Mouse (Mus musculus): Measurements from ENCODE around the gene Gm10135. TPM values are rescaled to one million over a fixed set of nuclear protein-coding genes. Genes with fewer than 3 reads are reported as not detected.
A peak's percentile ranks its signal among the peaks of the same experiment; 100 is the strongest.
"Not testable (repeated sequence)": the region's sequence is repeated elsewhere in the genome, so short reads cannot be mapped to it uniquely, and the experiment has no call there.

Gm10135 gene
- polyA plus RNA-seq (2014; fragmentation: Nextera tagmentation; extraction: Ambion mirVana), result not detected in 2 replicates

DNA sequence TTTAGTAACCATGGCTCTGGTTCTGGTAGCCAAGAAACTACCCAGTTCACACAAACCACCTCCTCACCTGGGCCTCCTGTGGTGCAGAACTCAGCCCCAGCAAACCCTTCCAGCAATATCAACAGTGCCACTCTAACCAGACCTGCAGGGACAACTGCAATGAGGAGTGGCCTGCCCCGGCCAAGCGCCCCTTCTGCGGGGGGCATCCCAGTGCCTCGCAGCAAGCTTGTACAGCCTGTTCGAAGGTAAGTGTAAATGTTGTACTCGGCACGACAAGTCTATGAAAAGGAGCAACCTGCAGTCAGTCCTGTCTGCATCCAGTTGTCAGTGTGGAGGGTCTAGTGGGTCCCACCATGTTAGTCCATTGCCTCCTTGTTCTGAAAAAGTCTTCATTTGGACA lies at the start of gene Gm10135:
Gene Gm10135 (minus strand): TSS at position 101 of the 400 bp plus-strand sequence.
- no peak for ATAC-seq (ENCODE audit: insufficient number of reproducible peaks, insufficient read depth, low FRiP score, low read depth)
- H3K27ac ChIP-seq (replicated peaks in 1 of 2; ENCODE audit: control insufficient read depth in 1 of 2, insufficient read depth in 1 of 2, low read depth in 2 of 2, low read length in 2 of 2), result no peak within 1 kb of the TSS
- H3K4me2 ChIP-seq (ENCODE audit: low read length), result no peak within 1 kb of the TSS
- no peaks in the 10 kb centered on the region for H3K27me3 ChIP-seq (ENCODE audit: control insufficient read depth, insufficient read depth, low read length)
- H3K36me3 ChIP-seq (ENCODE audit: control insufficient read depth, insufficient read depth, low read length), result peaks cover 77% of the 10 kb centered on the region
- WGBS, result 96% methylated on average over 7 of the region's 7 CpGs
- no peaks in the 10 kb centered on the region for H3K9me3 ChIP-seq (ENCODE audit: control insufficient read depth, low read length)
- H3K4me3 ChIP-seq (ENCODE audit: control insufficient read depth in 1 of 2, insufficient read depth in 1 of 2, low read depth in 1 of 2, low read length in 2 of 2), result no peak within 1 kb of the TSS
- H3K4me1 ChIP-seq (ENCODE audit: control insufficient read depth in 2 of 2, insufficient read depth in 2 of 2, low read length in 2 of 2), result 0 out of 4 replicates have a peak, but pooled peaks cover 0 to 5% of the 10 kb centered on the region in 2 experiments
- no peak within 1 kb of the TSS for H3K9ac ChIP-seq (ENCODE audit: low read length)

DNA sequence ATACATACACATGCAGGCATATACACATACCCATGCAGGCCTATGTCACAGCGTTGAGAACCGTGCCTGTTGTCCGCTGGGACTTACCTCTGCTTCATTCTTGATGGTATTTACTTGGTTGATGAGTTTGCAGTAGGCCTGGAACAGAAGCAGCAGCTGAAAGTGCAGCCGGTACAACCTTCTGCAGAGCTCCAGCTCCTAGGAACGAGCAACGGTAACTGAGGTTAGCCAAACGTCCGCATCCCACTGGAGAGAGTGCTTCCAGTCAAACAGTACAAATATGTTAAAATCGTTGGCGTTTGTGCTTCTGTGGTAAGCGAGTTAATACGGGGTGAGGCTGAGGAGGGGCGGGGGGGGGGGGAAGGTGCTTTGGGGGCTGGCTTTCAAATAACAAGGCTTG lies 49.3 kb upstream of the Gm10135 start:
- Histone ChIP-seq H3K4me1 (ENCODE audit: control insufficient read depth in 2 of 2, insufficient read depth in 2 of 2, low read length in 2 of 2) (peaks cover 4% of the 10 kb centered on the region in 2 experiments; a peak in 2 of 4 replicates), H3K4me2 (ENCODE audit: low read length) (no peak overlapping the region), H3K4me3 (ENCODE audit: control insufficient read depth in 1 of 2, insufficient read depth in 1 of 2, low read depth in 1 of 2, low read length in 2 of 2) (no peak overlapping the region), H3K27ac (replicated peaks in 1 of 2; ENCODE audit: control insufficient read depth in 1 of 2, insufficient read depth in 1 of 2, low read depth in 2 of 2, low read length in 2 of 2) (no peak overlapping the region), H3K9ac (ENCODE audit: low read length) (no peak overlapping the region), H3K9me3 (ENCODE audit: control insufficient read depth, low read length) (no peaks in the 10 kb centered on the region), H3K36me3 (ENCODE audit: control insufficient read depth, insufficient read depth, low read length) (peaks cover 62% of the 10 kb centered on the region), H3K27me3 (ENCODE audit: control insufficient read depth, insufficient read depth, low read length) (no peaks in the 10 kb centered on the region)
- whole genome bisulfite sequencing, result 92% methylated on average over 13 of the region's 13 CpGs
- ATAC-seq (ENCODE audit: insufficient number of reproducible peaks, insufficient read depth, low FRiP score, low read depth), result no peak

DNA sequence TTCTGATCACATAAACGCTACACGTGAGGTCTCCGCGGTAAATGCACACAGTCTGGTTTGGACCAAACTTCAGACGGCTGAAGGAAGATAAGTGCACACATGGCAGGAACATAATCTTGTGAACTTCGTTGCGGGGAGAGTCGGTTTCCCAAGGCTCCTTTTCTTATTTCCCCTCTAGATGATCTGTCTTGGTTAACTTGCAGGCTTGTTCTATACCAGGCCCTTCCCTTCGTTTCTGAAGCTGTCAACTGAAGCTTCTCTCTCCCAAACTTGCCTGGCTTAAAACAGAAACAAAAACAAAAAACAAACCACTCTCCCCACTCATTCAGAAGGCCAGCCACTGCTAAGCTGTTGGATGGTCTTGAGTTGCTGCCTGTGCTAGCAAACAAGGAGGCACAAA lies 40.2 kb upstream of the Gm10135 start:
- WGBS, result 54% methylated on average over 9 of the region's 9 CpGs
- Histone ChIP-seq H3K4me1 (ENCODE audit: control insufficient read depth in 2 of 2, insufficient read depth in 2 of 2, low read length in 2 of 2) (peaks cover 0 to 3% of the 10 kb centered on the region in 2 experiments; a peak in 1 of 4 replicates), H3K27ac (replicated peaks in 1 of 2; ENCODE audit: control insufficient read depth in 1 of 2, insufficient read depth in 1 of 2, low read depth in 2 of 2, low read length in 2 of 2) (no peak overlapping the region), H3K4me3 (ENCODE audit: control insufficient read depth in 1 of 2, insufficient read depth in 1 of 2, low read depth in 1 of 2, low read length in 2 of 2) (no peak overlapping the region), H3K4me2 (ENCODE audit: low read length) (no peak overlapping the region), H3K27me3 (ENCODE audit: control insufficient read depth, insufficient read depth, low read length) (peaks cover 4% of the 10 kb centered on the region; the same call in 1 of the 2 replicates), H3K9me3 (ENCODE audit: control insufficient read depth, low read length) (no peaks in the 10 kb centered on the region), H3K9ac (ENCODE audit: low read length) (no peak overlapping the region), H3K36me3 (ENCODE audit: control insufficient read depth, insufficient read depth, low read length) (no peaks in the 10 kb centered on the region)
- no peak for ATAC-seq (ENCODE audit: insufficient number of reproducible peaks, insufficient read depth, low FRiP score, low read depth)

DNA sequence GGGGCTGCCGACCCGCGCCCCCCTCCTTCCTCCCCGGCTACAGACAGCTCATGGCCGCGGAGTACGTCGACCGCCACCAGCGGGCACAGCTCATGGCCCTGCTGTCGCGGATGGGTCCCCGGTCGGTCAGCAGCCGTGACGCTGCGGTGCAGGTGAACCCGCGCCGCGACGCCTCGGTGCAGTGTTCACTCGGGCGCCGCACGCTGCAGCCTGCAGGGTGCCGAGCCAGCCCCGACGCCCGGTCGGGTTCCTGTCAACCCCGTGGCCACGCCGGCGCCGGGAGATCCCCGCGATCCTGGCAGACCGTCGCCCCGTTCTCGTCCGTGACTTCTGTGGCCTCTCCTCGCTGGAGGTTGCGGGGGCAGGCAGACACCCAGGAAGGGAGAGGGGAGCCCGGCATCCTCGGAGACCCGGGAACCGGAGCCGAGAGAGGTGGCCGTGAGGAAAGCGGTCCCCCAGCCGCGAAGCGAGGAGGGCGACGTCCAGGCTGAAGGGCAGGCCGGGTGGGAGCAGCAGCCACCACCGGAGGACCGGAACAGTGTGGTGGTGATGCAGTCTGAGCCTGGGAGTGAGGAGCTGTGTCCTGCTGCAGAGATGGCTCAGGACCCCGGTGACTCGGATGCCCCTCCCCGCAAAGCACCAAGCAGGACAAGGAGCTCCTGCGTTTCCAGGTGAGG lies 39.2 kb upstream of the Gm10135 start:
- H3K27ac ChIP-seq (replicated peaks in 1 of 2; ENCODE audit: control insufficient read depth in 1 of 2, insufficient read depth in 1 of 2, low read depth in 2 of 2, low read length in 2 of 2); H3K36me3 ChIP-seq (ENCODE audit: control insufficient read depth, insufficient read depth, low read length); H3K4me1 ChIP-seq (ENCODE audit: control insufficient read depth in 2 of 2, insufficient read depth in 2 of 2, low read length in 2 of 2); H3K27me3 ChIP-seq (ENCODE audit: control insufficient read depth, insufficient read depth, low read length); H3K9me3 ChIP-seq (ENCODE audit: control insufficient read depth, low read length): not testable (repeated sequence)
- Histone ChIP-seq H3K4me3 (ENCODE audit: control insufficient read depth in 1 of 2, insufficient read depth in 1 of 2, low read depth in 1 of 2, low read length in 2 of 2) (peak overlapping the region; percentile 39 to 43), H3K4me2 (ENCODE audit: low read length) (peak overlapping the region; percentile 82), H3K9ac (ENCODE audit: low read length) (peak overlapping the region; percentile 58)
- 3% methylated on average over 39 of the region's 65 CpGs for WGBS
- ATAC-seq (ENCODE audit: insufficient number of reproducible peaks, insufficient read depth, low FRiP score, low read depth), result peak; percentile 61; the same call in 1 of the 2 replicates

DNA sequence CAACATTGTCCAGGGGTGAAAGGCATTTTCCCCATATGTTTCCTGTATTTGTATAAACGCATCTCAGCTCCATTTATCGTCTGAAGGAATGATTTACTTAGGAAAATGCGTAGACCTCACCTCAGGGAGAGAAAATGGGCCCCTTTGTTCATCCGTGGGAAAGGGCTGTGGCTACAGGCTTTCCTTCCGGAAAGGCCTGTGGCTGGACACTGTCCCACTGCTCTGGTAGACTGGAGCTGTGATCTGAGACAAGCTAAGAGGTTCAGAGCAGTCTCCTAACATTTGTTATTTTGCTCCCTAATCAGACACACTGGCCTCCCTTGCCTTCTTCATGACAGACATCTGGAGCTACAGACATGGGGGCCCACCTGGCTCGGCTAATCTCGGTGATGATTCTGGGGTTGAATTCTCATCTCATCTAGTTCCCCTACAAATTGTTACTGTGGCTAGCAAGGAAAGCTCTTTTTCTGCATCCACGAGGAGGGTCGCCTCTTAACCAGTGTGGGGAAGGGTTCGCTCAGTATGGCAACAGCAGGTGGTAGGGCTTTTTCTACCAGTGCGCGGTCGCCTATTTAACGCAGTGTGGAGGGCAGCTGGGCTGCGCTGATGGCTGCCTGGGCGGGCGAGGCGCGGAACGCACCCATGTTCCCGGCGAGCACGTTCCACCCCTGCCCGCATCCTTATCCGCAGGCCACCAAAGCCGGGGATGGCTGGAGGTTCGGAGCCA lies 38.5 kb upstream of the Gm10135 start:
- not testable (repeated sequence) for H3K27ac ChIP-seq (replicated peaks in 1 of 2; ENCODE audit: control insufficient read depth in 1 of 2, insufficient read depth in 1 of 2, low read depth in 2 of 2, low read length in 2 of 2); H3K4me1 ChIP-seq (ENCODE audit: control insufficient read depth in 2 of 2, insufficient read depth in 2 of 2, low read length in 2 of 2); H3K9ac ChIP-seq (ENCODE audit: low read length); ATAC-seq (ENCODE audit: insufficient number of reproducible peaks, insufficient read depth, low FRiP score, low read depth); H3K36me3 ChIP-seq (ENCODE audit: control insufficient read depth, insufficient read depth, low read length); H3K9me3 ChIP-seq (ENCODE audit: control insufficient read depth, low read length); H3K27me3 ChIP-seq (ENCODE audit: control insufficient read depth, insufficient read depth, low read length)
- WGBS, result 24% methylated on average over 23 of the region's 27 CpGs
- peak overlapping the region; percentile 82 for H3K4me2 ChIP-seq (ENCODE audit: low read length)
- H3K4me3 ChIP-seq (ENCODE audit: control insufficient read depth in 1 of 2, insufficient read depth in 1 of 2, low read depth in 1 of 2, low read length in 2 of 2), result peak overlapping the region; percentile 39 to 43; a peak in 3 of 4 replicates

DNA sequence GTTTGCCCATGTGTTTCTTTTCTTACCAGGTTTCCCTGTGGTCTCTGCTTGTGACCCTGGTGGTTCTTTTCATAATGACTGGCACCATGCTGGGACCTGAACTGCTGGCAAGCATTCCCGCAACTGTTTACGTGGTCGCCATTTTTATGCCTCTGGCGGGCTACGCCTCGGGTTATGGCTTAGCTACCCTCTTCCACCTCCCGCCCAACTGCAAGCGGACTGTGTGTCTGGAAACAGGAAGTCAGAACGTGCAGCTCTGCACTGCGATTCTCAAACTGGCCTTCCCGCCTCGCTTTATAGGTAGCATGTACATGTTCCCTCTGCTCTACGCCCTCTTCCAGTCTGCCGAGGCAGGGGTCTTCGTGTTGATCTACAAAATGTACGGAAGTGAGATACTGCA lies 37.3 kb upstream of the Gm10135 start:
- peaks cover 15% of the 10 kb centered on the region for H3K27me3 ChIP-seq (ENCODE audit: control insufficient read depth, insufficient read depth, low read length)
- H3K9ac ChIP-seq (ENCODE audit: low read length); H3K9me3 ChIP-seq (ENCODE audit: control insufficient read depth, low read length); H3K4me2 ChIP-seq (ENCODE audit: low read length); ATAC-seq (ENCODE audit: insufficient number of reproducible peaks, insufficient read depth, low FRiP score, low read depth); H3K4me3 ChIP-seq (ENCODE audit: control insufficient read depth in 1 of 2, insufficient read depth in 1 of 2, low read depth in 1 of 2, low read length in 2 of 2); H3K27ac ChIP-seq (replicated peaks in 1 of 2; ENCODE audit: control insufficient read depth in 1 of 2, insufficient read depth in 1 of 2, low read depth in 2 of 2, low read length in 2 of 2); H3K4me1 ChIP-seq (ENCODE audit: control insufficient read depth in 2 of 2, insufficient read depth in 2 of 2, low read length in 2 of 2); H3K36me3 ChIP-seq (ENCODE audit: control insufficient read depth, insufficient read depth, low read length): not testable (repeated sequence)
- 89% methylated on average over 14 of the region's 16 CpGs for WGBS

DNA sequence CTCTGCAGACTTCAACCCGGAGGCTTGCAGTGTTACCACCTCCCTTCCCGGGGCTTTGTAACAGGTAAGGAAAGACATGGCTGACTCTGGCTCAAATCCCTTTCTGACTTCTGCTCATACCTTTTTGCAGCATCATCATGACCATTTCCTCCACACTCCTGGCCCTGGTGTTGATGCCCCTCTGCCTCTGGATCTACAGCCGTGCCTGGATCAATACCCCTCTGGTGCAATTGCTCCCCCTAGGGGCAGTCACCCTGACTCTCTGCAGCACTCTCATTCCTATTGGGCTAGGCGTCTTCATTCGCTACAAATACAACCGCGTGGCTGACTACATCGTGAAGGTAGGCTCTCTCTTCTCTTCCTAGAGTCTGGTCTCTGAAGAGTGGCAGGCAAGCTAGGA lies 33.7 kb upstream of the Gm10135 start:
- not testable (repeated sequence) for H3K27ac ChIP-seq (replicated peaks in 1 of 2; ENCODE audit: control insufficient read depth in 1 of 2, insufficient read depth in 1 of 2, low read depth in 2 of 2, low read length in 2 of 2); H3K36me3 ChIP-seq (ENCODE audit: control insufficient read depth, insufficient read depth, low read length); H3K4me2 ChIP-seq (ENCODE audit: low read length); H3K4me3 ChIP-seq (ENCODE audit: control insufficient read depth in 1 of 2, insufficient read depth in 1 of 2, low read depth in 1 of 2, low read length in 2 of 2); H3K9me3 ChIP-seq (ENCODE audit: control insufficient read depth, low read length); ATAC-seq (ENCODE audit: insufficient number of reproducible peaks, insufficient read depth, low FRiP score, low read depth); H3K9ac ChIP-seq (ENCODE audit: low read length); H3K4me1 ChIP-seq (ENCODE audit: control insufficient read depth in 2 of 2, insufficient read depth in 2 of 2, low read length in 2 of 2)
- peaks cover 25% of the 10 kb centered on the region for H3K27me3 ChIP-seq (ENCODE audit: control insufficient read depth, insufficient read depth, low read length)
- WGBS, result 43% methylated on average over 8 of the region's 8 CpGs
